Mouse (Mus musculus) stomach, postnatal 0 days (tissue): ENCODE data around the gene Gm17349. TPM values are rescaled to one million over a fixed set of nuclear protein-coding genes. Genes with fewer than 3 reads are reported as not detected.

Source experiments
- ATAC-seq: fragments of 200-750 bp; cut with Nextera tagmentation; 2 replicates; pipeline ENCODE4 v1.8.0; 2017; ENCODE audit not compliant: low FRiP score, low TSS enrichment
- DNase-seq: peaks from one replicate; pipeline ENCODE4 v3.0.0-alpha.2; 2016; ENCODE audit warnings: low spot score
- H3K27ac ChIP-seq: fragments of 300-500 bp; sonication (generic); replicated peaks from 2 replicates; pipeline ENCODE4 v1.5.1; 2014; ENCODE audit warnings: mild to moderate bottlenecking, control low read depth
- H3K27me3 ChIP-seq: fragments of 300-500 bp; sonication (generic); 2 replicates; pipeline ENCODE4 v1.6.1; 2014; ENCODE audit warnings: low read length; ENCODE audit not compliant: control insufficient read depth, insufficient read depth
- H3K36me3 ChIP-seq: fragments of 300-500 bp; sonication (generic); 2 replicates; pipeline ENCODE4 v1.6.1; 2014; ENCODE audit warnings: low read length, mixed read lengths; ENCODE audit not compliant: control insufficient read depth, insufficient read depth
- H3K4me1 ChIP-seq: fragments of 300-500 bp; sonication (generic); replicated peaks from 2 replicates; pipeline ENCODE4 v1.6.1; 2014; ENCODE audit warnings: antibody characterized with exemption; ENCODE audit not compliant: control insufficient read depth, insufficient read depth
- H3K4me2 ChIP-seq: fragments of 300-500 bp; sonication (generic); replicated peaks from 2 replicates; pipeline ENCODE4 v1.6.1; 2014; ENCODE audit warnings: low read depth, mild to moderate bottlenecking, control low read depth, moderate library complexity
- H3K4me3 ChIP-seq: fragments of 300-500 bp; sonication (generic); 2 replicates; pipeline ENCODE4 v1.5.1; 2014; ENCODE audit warnings: low read depth, low read length, control low read depth
- H3K9ac ChIP-seq: fragments of 300-500 bp; sonication (generic); 2 replicates; pipeline ENCODE4 v1.6.1; 2014; ENCODE audit warnings: mild to moderate bottlenecking, low read length, control low read depth, mixed read lengths
- H3K9me3 ChIP-seq: fragments of 300-500 bp; sonication (generic); 2 replicates; pipeline ENCODE4 v1.6.1; 2016; ENCODE audit warnings: low read length; ENCODE audit not compliant: control insufficient read depth
- CTCF ChIP-seq: IDR thresholded peaks from 2 replicates; pipeline ENCODE4 v1.5.1; 2016; ENCODE audit warnings: antibody characterized with exemption, low read depth, mild to moderate bottlenecking, moderate library complexity
- EP300 ChIP-seq: optimal IDR thresholded peaks from 2 replicates; pipeline ENCODE3; 2016; ENCODE audit warnings: antibody characterized with exemption
- WGBS: fragments of 180-500 bp; shearing (Covaris S2); extraction: QIAGEN DNeasy Blood & Tissue Kit; methylation state at CpG from one replicate; pipeline ENCODE4 v1.1.7; 2014; 5-methylcytosine and 5-hydroxymethylcytosine counted together
- polyA plus RNA-seq: library from polyadenylated mRNA; unstranded; fragments of >200 nt; fragmentation: Nextera tagmentation; extraction: Ambion mirVana; gene quantifications from 2 replicates; pipeline ENCODE4 v1.2.1, GENCODE M21; 2015

Gm17349 gene
- polyA plus RNA-seq, 1 experiment from 2014 or later, result 2.5 TPM

- 100% methylated on average over 2 of the region's 2 CpGs for WGBS
- DNase-seq, result no peak
These were observed 37.7 kb downstream of the Gm17349 start for GRCm38 (mm10) chr15:99667544-99667943.

DNA sequence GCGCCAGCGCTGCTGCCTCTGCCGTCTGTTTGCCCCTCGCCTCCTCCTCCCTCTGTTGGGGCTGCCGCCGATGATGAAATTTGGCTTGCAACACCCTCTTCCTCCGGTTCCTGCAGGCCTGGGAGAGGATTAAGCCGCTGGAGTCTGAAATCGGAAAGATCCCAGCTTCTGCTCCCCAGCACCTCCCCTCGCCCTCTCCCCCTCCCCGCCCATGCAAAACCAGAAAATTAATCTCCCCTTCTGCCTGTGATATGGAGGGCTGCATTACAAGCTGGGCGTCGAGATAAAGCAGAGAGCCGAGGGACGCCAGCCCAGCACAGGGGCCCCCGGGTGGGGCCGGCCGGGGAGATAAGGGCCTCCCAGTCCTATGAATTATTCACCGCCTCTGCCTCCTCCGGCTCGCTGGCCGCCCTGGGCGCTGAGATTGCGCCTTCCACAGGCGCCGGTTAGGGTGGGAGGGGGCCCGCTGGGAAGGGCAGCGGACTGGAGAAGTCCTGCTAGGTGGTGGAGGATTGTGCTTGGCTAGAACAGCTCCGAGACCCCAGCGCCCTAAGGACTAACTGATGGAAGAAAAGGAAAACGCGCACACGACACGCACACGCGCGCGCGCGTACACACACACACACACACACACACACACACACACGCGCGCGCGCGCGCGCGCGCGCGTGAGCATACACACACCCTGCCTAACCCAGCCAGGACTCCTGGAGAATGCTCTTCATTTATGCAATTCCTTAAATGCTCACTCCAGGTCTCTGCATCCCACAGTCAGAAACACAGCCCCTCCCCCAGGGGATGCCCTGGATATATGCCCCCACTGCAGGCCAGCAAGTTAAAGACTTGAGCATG lies 40.5 kb downstream of the Gm17349 start:
- DNase-seq, result peak; percentile 77
- H3K27ac ChIP-seq, result peak overlapping the region; percentile 53; the same call in 1 of the 2 replicates

More at GRCm38 (mm10) chr15:99667544-99667943, 37.7 kb downstream of the Gm17349 start:
- no peak overlapping the region for H3K4me3 ChIP-seq
- H3K27ac ChIP-seq, result no peak overlapping the region
- no peak for ATAC-seq
- no peak overlapping the region for H3K9ac ChIP-seq
- H3K4me1 ChIP-seq, result 0 out of 2 replicates have a peak, but pooled peaks cover 3% of the 10 kb centered on the region
- no peaks in the 10 kb centered on the region for H3K9me3 ChIP-seq
- no peak overlapping the region for H3K4me2 ChIP-seq
- TF ChIP-seq CTCF (no peak), EP300 (no peak)
- no peaks in the 10 kb centered on the region for H3K36me3 ChIP-seq
- H3K27me3 ChIP-seq, result peaks cover 5% of the 10 kb centered on the region; the same call in 1 of the 2 replicates

DNA sequence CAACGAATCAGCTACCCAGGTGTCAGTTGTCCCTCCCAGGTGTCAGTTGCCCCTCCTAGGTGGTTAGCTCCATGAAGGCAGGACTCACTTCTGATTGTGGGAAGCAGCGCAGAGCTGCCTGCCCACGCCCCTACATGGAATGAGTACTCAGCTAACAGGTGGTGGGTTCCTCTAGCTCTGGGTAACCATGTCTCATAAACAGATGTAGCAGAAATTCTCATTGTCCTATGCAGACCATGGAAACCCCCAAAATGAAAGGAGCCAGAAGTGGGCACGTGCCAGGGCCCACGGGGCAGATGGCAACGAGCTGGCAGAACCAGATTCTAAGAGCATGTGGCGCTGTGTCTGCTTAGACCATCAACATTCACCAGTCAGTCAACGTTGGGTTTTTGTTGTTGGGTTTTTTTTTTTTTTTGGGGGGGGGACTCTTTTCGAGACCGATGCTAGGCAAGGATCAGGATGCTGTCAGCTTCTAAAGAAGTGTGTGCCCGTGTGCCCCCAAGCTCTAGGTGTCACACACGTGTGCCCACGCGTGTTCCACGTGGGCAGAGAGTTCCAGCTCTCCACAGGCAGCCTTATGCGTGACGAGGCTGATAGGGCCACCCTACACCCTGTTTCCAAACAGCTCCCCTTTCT lies 41.2 kb downstream of the Gm17349 start:
- H3K9me3 ChIP-seq, result no peaks in the 10 kb centered on the region
- peak overlapping the region; percentile 90 for H3K4me2 ChIP-seq
- peak overlapping the region; percentile 48 for H3K4me3 ChIP-seq
- H3K27ac ChIP-seq, result no peak overlapping the region
- ATAC-seq (no peak; the same call in 1 of the 2 replicates), DNase-seq (no peak)
- H3K27me3 ChIP-seq, result no peaks in the 10 kb centered on the region; the same call in 1 of the 2 replicates
- 3% methylated on average over 17 of the region's 17 CpGs for WGBS
- 0 out of 2 replicates have a peak, but pooled peaks cover 3% of the 10 kb centered on the region for H3K4me1 ChIP-seq
- peak overlapping the region; percentile 52; the same call in 1 of the 2 replicates for H3K9ac ChIP-seq
- TF ChIP-seq CTCF, result no peak
- no peak for TF ChIP-seq EP300
- H3K36me3 ChIP-seq, result no peaks in the 10 kb centered on the region

More for the DNA sequence above, 40.5 kb downstream of the Gm17349 start:
- under 1% methylated on average over 34 of the region's 52 CpGs for WGBS
- peak; percentile 77 for ATAC-seq
- Histone ChIP-seq H3K4me1 (0 out of 2 replicates have a peak, but pooled peaks cover 3% of the 10 kb centered on the region), H3K9me3 (no peaks in the 10 kb centered on the region), H3K36me3 (no peaks in the 10 kb centered on the region), H3K27me3 (no peaks in the 10 kb centered on the region; the same call in 1 of the 2 replicates), H3K9ac (peak overlapping the region; percentile 52), H3K4me3 (peak overlapping the region; percentile 48), H3K4me2 (peak overlapping the region; percentile 90)
- TF ChIP-seq CTCF, result no peak
- TF ChIP-seq EP300, result no peak

GRCm38 (mm10) chr15:99662371-99662770 lies 42.9 kb downstream of the Gm17349 start:
- ATAC-seq, result no peak

DNA sequence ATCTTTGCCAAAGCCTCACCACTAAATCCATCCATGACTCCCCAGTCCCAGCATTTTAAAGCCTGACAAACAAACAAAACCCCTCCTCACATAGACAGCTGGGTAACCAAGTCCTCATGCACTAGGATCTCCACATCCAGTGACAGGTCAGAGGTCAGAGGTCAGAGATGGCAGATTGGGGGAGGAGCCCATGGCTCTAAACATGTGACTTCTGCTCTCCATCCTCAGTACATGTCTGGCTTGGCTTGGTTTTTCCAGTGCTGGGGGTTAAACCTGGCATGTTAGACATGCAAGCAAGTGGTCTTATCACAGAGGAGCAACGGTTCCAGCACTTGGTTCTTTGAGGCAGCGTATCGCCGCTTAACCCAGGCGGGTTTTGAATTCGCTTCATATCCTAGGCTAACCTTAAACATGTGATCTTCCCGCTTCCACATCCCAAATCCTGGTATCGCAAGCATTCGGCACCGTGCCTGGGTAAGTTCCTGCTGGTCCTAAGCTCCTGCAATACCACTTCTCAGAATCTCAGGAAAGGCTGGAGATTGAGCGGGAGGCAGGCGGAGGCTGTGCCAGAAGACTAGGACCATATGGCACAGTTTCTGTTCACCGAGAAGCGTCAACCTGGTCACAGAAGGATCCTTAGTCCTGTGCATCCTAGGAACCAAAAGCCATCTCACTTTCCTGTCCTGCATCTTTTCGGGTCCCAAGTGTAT lies 44.0 kb downstream of the Gm17349 start:
- TF ChIP-seq EP300 (no peak), CTCF (no peak)
- no peak for ATAC-seq
- Histone ChIP-seq H3K36me3 (no peaks in the 10 kb centered on the region), H3K4me2 (no peak overlapping the region), H3K27me3 (no peaks in the 10 kb centered on the region), H3K4me3 (no peak overlapping the region), H3K4me1 (0 out of 2 replicates have a peak, but pooled peaks cover 3% of the 10 kb centered on the region), H3K9me3 (no peaks in the 10 kb centered on the region), H3K27ac (no peak overlapping the region), H3K9ac (no peak overlapping the region)
- no peak for DNase-seq
- 95% methylated on average over 15 of the region's 15 CpGs for WGBS

More at GRCm38 (mm10) chr15:99662371-99662770, 42.9 kb downstream of the Gm17349 start:
- no peak overlapping the region for H3K4me3 ChIP-seq
- H3K27ac ChIP-seq, result no peak overlapping the region
- no peaks in the 10 kb centered on the region for H3K36me3 ChIP-seq
- WGBS, result 64% methylated on average over 7 of the region's 7 CpGs
- no peaks in the 10 kb centered on the region for H3K9me3 ChIP-seq
- H3K4me1 ChIP-seq, result 0 out of 2 replicates have a peak, but pooled peaks cover 3% of the 10 kb centered on the region
- H3K27me3 ChIP-seq, result no peaks in the 10 kb centered on the region; the same call in 1 of the 2 replicates
- DNase-seq, result no peak
- no peak for TF ChIP-seq CTCF
- no peak for TF ChIP-seq EP300
- H3K4me2 ChIP-seq, result no peak overlapping the region
- H3K9ac ChIP-seq, result no peak overlapping the region
